Mouse (Mus musculus) liver, adult 2 months (tissue): ENCODE measurements around the gene Gm8947.

Experiments used
- CTCF ChIP-seq: fragments of 200-500 bp; IDR thresholded peaks from 2 replicates; pipeline ENCODE4 v1.5.1; 2011; ENCODE audit warnings: low read depth, low read length, control low read depth
- POLR2A ChIP-seq: fragments of 200-500 bp; IDR thresholded peaks from 2 replicates; pipeline ENCODE4 v1.6.1; 2011; ENCODE audit warnings: low read length, control low read depth; ENCODE audit not compliant: insufficient read depth; ENCODE audit errors: extremely low read depth

DNA sequence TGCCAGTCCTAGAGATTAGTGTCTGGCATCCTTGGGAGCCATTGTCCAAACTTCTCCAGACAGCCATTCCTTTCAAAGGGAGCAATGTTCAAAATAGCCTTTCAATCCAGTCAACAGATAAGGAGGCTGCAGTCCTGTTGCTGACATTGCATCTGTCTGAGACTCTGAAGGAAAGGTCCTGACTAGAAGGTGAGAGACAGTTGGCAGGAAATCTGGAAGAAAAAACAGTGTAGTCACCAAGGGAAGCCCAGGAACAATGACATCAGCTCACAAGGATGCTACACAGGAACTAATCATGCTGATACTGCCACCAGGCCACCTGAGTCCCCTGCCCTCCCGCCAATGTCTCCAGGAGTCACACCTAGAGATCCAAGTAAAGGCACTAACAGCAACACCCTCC lies 31.2 kb downstream of the Gm8947 start:
- TF ChIP-seq POLR2A (no peak), CTCF (no peak)
